Mouse (Mus musculus) heart, adult 11 months (tissue): ENCODE measurements around the gene Rps16.
A peak's percentile ranks its signal among the peaks of the same experiment; 100 is the strongest.

ENCODE experiments used
- DNase-seq: peaks from one replicate; pipeline ENCODE4 v3.0.0; 2022

Gene Rps16

DNA sequence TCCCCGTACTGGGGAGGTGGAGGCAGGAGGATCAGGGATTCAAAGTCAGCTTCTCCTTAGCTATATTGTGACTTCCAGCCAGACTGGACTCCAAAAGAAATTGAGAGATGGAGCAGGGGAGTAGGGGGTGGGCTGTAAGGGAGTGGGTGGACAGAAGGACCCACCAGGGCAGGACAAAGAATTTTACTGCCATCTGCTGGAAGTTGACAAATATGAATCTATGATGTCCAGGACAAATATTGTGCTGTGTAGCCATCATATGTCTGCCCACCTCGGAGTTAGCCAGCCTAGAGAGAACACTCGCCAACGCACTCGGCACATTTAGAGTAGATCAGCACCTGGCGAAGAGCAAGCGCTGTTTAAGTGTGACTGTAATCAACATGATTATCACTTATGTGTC, 1.9 kb upstream of the Rps16 start:
- peak; percentile 76 for DNase-seq

DNA sequence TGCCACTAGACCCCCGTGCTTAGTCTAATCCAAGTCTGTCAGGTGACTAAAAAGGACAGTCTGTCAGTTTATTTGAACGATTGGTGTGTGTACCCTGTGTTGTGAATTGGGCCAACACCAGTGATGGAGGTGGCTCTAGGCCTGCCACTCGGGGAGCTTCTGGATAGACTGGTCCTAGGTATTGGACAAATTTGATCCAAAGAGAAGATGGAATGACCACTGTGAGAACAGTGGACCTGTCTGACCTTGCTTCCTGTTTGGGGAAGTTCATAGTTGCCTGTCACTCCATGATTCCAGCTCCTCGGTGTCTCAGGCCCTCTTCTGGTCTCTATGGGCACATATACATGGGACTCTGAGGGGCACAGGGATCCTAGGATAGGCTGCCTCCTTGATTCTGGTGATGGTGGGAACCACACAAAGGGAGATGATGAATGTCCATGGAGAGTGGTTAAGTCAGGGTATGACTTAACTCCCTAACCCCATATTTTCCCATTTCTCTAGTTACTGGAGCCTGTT, 1.3 kb downstream of the Rps16 start:
- DNase-seq: peak; percentile 80

DNA sequence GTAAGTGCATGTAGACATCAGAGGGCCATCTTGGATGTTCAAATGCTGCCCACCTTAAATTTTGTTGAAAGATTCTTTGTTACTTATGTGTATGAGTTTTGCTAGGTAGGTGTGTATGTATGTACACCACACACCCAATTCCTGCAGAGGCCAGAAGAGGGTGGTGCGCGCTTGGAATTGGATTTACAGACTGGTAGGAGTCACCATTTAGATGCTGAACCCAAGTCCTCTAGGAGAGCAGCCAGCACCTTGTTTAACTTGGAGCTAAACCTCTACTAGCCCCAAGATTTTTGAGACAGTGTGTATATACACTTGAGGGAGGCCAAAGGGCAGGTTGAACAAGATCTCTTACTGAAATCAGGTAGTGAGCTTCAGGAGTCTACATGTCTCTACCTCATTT, 2.8 kb downstream of the Rps16 start:
- peak; percentile 69 for DNase-seq

DNA sequence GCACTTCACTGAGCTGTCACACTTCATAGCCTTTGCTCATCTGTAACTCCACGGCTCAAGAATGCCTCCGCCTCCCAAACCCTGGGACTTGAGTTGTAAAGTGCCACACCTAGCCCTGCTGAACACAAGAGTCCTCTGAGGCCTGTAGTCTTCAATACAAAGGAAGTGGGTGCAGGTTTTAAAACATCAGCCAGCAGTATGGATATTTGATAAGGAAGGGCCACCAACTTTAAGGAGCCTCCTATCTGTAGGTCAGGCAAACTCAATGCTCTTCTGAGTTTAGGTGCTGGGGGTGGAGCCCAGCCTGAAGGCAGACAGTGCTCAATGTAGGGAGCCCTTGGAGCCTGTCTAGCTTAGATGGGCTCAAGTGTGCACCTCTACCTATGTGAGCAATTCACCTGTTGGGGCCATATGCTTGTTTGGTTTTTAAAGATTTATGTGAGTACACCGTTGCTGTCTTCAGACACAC, 3.7 kb downstream of the Rps16 start:
- peak; percentile 83 for DNase-seq

DNA sequence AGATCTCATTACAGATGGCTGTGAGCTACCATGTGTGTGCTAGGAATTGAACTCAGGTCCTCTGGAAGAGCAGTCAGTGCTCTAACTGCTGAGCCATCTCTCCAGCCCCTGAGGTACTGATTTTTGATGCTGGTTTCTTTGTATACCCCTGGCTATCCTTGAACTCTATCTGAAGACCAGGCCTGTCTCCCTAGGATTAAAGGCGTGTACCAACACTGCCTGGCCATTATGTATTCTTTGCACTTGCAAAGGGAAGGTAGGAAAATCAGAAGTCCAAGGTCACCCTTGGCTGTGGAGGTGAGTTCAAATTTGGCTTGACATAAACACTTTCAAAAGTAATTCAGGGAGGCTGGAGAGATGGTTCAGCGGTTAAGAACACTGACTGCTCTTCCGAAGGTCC, 4.1 kb downstream of the Rps16 start:
- no peak for DNase-seq

DNA sequence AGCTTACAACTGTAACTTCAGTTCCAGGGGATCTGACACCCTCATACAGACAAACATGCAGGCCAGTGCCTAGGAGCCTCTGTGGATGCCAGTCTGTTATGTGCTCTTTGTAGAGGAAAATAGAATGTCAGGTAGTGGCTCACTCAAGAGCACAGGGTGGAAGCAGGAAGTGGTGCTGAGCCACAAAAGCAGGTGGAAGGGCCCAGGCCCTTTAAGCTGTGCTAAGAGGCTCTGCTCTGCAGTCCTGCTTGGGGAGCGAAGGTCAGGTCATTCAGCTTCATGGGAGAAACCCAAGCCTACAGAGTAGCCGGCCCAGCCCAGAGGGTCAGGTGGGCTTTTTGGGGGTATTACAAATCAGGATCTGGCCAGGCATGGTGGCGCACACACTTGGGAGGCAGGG, 4.8 kb downstream of the Rps16 start:
- DNase-seq: peak; percentile 87

DNA sequence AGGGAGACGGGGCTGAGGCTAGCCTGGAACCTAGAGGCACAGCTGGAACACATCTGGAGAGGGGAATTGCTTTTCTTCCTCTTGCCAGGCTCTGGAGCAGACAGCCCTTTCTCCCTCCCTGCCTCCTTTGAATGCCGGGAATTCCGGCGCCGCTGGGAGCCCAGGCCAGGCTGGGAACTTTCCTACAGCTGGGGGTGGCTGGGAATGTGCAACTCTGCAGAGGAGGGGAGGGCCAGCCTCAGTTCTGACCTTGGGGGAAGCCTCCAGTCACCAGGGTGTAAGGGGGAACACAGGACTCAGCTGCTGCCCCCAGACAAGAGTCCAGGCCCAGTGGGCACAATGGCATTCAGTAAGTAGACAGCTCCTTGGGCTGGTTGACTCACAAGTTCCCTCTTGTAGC, 6.5 kb downstream of the Rps16 start:
- DNase-seq: peak; percentile 98

DNA sequence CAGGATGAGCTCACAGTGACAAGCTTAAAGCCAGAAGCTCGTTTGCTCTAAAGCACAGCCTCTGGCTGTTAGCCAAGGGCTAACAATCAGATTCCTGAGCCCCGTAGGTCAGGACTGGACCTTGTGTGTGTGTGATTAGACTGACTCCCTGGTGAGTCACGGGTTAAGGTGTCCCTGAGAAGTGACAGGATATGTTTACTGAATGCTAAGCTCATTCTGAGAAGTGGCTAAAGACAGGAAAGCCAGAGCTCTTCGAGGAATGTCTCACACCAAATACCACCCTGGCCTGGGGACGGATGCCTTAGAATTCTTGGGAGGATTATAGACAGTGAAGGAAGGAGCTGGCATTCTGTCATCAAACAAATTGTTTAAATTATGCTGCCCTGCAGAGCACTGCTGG, 7.5 kb downstream of the Rps16 start:
- peak; percentile 88 for DNase-seq

DNA sequence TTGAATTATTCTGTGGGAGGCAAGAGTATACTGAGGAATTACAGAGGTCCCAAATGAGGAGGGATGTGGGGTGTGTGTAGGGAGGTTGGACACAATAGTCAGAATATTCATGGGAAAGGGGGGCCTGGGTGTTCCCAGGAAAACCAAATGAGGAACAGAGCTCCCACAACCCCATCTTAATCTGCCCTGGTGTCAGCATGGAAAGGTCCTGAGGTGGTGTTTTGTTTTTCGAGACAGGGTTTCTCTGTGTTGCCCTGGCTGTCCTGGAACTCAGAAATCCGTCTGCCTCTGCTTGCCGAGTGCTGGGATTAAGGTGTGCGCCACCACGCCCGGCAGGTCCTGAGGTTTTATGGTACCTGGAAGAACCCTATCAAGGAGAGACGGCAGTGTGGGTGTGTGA, 8.0 kb downstream of the Rps16 start:
- DNase-seq: peak; percentile 90

DNA sequence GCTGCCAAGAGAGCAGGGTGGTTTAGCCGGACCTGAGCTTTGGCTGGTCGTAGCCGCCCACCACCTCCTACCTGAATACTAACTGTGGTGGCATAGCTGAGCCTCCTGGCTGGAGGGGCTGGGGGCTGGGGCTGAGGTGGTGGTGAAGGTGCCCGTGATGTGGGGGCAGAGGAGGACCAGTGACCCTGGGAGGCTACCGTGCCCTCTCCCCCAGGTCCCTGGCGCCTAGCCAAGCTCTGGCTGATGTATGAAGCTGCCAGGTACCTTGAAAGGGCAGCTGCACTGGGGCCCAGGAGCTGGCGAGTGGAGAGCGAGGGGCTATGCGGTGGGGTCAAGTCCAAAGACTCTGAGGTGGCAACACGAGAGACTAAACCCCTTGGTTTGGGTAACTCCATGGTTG, 9.4 kb downstream of the Rps16 start:
- DNase-seq: peak; percentile 93

DNA sequence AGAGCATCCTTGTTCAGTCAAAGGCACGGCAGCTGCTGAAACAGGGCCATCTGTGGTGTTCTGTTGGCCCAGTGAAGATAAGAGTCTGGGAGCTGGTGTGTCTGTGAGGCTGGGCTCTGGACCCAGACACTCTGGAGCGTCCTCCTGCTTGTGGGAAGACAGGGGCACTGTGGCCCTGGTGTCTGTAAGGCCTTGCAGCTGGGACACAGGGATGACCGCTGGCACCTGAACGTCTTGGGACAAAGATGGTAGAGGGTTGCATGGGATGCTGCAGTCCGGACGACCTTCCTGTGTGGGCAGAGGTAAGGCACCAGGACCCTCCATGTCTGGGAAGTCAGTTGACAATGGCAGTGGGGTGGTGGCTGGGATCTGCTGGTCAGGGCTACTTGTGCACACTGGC, 9.8 kb downstream of the Rps16 start:
- DNase-seq: peak; percentile 92

DNA sequence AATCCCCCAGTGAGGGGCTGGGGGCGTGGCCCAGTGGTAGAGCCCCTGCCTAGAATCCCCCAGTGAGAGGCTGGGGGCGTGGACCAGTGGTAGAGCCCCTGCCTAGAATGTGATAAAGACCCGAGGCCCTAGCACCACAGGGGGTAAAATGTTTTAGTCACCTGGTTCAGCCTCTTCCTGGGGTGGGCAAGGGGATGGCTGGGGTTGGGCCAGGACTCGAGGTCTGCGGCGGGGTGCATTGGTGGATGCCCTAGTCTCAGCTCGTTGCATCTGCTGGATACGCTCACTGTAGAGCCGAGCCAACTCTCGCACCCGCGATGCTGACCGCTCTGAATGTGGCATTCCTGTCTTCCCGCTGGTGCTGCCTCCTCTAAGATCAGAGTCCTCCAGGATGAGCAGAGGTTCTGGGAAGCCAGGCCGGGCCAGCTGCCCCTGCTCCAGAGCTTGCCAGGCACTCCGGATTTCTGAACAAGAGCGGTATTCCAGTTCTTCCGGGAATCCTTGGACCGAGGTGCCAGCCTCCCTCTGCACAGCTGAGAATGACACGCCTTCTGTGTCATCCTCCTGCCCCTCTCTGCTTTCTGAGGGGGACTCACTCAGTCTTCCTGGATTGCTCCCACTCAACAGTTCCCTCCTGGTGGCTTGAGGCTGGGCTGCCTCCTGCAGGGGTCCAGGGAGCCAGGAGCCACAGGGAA, 11.3 kb downstream of the Rps16 start:
- DNase-seq: peak; percentile 89

DNA sequence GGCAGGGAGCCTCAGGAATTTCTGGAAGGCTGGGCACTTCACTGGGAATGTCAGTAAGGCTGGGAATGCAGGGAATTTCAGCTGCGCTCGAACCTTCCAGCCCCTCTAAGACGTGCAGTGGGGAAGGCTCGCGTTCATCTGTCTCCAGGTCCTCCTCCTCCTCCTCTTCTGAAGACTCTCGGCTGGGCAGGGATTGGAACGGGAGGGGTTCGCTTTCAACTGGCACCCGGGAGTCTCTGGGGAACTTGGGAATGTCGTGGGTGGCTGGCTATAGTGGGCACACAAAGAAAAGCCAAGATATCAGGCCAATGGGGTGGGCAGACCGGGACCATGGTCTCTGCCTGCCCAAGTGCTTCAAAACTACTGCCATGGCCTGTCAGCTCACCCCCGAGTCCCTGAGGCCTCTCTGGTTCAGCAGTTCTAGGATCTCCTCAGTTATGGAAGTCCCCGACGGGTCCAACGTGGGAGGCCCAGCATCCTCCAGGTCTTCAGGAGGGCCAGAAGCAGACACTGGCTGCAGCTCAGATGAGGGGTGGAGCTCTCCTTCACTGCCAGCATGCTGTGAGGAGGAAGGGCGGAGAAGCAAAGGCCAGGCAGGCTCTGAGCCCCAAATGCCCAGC, 12.1 kb downstream of the Rps16 start:
- DNase-seq: peak; percentile 90

DNA sequence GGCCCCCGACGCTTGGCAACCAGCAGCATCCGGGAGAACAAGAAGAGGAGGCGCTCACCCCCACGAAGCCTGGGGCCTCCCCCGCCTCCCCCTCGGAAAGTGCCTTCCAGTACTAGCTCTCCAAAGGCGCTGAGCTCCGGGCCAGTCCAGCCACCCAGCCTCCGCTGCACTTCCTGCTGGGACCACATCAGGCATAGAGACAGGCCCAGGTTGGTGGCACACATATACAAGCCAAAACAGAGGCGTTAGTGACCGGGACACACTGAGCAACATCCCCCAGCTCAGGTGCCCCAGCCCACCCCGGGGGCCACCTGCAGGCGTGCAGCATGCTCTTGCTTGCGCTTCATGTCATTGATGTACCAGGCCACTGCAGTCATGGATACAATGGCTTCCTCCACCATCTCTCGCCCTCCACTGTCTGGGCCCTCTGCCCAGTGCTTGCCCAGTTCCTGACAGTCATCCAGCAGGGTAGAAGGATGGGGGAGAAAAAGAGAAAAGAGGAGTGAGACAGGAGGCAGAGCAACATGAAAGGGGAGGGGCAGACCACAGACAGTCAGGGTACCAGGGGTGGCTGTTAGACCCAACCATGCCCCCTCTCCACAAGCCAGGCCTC, 17.3 kb downstream of the Rps16 start:
- DNase-seq: peak; percentile 92

DNA sequence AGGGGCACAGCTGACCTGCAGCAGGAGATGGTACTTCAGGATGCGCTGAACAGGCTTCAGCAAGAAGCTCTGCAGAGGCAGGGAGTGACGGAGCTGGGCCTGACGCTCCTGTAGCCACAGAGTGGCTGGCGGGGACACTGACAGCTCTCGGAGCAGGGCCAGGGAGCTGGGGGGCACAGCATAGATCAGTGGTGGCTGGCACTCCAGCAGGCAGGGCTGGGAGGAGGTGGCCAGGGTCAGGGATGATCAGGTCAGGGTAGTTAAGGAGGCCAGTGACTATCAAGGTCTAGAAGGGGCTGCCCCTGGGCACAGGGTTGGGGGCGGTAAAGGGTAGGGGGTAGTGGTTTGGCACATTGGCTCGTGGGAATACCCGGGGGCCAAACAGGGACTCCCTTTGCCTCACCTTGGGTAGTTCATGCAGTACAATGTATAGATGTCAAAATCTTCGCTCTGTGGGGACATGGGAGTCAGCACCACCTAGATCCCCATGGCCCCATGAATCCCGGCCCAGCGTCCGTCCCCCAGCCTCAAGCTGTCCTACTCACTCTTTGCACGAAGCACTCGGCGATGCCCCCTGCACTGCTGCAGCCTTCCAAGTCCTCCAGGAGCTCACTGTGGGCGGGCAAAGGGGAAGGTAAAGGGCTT, 17.9 kb downstream of the Rps16 start:
- peak; percentile 93 for DNase-seq

DNA sequence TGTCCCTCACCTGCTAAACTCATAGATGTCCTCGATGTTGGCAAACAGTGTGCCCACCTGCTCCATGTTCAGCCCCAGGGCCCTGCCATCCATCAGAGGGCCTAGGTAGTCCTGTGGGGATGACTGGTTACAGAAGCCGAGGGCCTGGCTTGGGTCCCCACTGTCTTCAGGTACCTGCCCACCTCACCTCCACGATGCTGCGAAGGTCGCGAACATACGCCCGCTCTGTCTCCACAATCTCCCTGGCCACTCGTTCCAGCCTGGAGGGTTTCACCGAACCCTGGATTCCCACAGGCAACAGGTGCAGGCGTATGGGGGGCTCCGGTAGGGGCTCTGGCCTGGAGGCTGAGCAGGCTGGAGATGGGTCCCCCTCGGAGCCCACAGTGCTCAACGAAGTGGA, 19.6 kb downstream of the Rps16 start:
- peak; percentile 95 for DNase-seq

DNA sequence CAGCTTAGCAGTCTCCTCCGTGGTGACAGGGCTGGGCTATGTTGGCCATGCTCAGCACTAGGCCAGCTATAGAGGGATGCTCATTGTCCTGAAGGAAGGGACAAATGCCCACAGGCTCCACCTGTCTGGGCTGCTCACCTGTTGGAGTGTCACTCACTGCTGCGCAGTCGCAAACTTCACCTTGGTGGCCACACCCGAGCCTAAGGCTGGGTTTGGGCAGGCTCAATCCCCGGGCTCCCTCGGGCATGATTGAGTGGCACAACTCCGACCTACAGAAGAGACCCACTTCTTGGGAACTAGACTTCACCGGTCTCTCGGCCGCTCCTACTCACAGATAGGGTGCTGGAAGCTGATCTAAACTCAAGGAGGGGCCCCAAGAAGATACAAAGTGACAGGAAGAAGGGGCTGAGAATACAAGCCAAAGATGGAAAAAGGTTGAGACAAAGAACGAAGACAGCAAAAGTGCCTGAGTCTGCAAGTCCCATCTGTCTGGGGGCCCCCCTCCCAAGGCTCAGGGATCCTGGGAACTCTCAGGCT, 20.6 kb downstream of the Rps16 start:
- DNase-seq: peak; percentile 97

DNA sequence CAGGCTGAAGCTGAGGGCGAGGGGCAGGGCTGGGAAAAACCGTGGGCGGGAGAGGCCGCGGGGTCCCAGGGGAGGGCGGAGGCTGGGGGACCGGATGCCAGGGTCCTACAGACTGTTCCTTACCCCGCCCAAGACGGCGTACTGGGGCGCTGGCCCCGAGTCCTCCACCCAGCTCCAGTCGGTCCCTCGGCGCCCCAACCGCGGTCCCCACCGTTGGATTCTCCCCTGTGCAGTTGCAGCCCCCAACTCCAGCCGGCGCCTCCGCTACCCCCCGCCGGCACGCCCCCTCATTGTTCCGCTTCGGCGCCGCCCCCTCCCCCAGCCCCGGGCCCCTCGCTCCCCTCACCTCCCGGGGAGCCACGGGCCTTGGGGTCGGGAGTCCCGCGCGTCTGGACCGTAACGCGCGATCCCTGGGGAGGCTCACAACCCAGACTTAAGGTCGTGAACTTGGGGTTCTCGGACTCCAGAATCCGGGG, 21.1 kb downstream of the Rps16 start:
- peak; percentile 99 for DNase-seq

DNA sequence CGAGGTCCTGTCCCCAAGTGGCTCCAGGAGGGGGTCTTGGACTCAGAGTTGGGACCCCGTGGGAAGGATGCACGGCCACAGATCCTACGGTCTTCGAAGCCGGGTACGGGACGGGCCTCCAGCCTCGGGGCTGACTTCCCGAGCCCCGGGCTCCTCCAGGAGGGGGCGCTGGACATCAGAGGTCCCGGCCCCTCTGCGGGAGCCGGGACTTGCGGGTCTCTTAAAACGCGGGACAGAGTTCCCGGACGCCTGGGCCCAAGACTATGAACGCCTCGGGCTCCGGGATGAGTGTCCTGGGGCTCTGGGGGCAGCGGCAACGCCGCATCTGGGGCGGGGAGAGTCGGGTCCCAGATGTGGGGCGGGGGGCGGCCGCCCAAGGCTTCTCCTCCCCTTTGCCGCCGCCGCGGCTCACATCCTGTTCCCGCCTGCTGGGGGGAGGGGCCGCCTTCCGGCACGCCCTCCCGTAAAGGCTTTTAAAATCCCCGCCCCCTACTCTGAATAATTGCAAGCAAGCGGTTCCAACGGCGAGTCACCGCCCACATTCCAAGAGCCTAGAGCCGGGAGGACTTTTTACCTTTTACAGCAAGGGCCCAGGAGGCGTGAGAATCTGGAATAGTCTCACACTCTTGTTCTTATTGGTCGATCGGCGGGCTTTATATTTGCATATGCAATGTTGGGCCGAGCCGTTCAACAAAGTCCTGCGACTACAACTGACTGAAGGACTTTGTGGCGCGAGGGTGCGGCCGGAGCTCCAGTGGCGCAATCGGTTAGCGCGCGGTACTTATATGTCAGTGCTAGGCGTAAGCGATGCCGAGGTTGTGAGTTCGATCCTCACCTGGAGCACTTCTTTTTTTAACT, 22.0 kb downstream of the Rps16 start, which contains the start of gene Plekhg2:
TSS of gene Plekhg2 (minus strand) at position 349 of the 858 bp plus-strand sequence.
- peak; percentile 100 for DNase-seq

DNA sequence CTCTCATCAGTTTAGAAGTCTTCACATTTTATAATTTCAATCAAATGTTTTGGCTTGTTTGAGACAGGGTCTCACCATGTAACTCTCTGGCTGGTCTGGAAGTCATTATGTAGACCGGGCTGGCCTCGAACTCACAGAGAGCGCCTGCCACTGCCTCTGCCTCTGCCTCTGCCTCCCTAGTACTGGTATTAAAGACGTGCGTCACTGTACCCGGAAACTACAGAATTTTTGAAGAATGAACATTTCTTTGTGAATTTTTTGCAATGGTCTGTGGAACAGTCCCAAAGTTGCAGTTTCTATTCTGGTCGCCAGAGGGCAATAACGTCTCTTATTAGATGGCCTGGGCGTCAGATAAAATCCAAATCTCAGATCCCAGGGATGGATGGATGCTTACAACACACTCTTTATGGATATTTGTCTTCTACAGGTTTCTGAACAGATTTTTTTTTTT, 22.7 kb downstream of the Rps16 start:
- no peak for DNase-seq

DNA sequence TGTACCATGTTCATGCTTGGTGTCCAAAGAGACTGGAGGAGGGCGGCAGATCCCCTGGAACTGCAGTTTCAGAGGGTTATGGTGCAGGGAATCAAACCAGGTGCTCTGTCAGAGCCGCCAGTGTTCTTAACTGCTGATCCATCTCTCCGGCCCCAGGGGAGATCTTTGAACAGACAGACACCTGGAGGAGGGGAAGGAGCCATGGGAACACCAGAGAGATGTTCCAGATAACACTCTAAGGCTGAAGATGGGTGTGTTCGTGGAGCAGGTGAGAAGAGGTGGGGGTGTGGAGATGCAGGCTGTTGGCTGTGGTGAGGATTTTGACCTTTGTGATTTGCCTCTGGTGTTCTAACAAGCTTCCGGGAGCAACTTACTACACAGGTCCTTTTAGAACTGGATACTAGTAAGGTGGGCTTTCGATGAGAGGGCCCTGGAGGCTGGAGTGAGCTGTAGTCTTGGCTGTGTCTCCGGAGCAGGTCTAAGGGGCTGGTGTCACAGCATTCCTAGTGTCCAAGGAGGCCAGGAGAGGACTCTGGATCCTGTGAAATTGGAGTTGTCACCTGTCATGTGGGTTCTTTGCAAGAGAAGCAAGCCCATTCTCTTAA, 23.5 kb downstream of the Rps16 start:
- DNase-seq: peak; percentile 95
